Mouse (Mus musculus): ENCODE results near the gene Cts6.
"Not testable (repeated sequence)": the region's sequence is repeated elsewhere in the genome, so short reads cannot be mapped to it uniquely, and the experiment has no call there.

The Cts6 gene

GRCm38 (mm10) chr13:61203310-61203709 is at the start of gene Cts6:
Gene Cts6, minus strand, starts transcription at chr13:61203410.
- no peak for DNase-seq

- DNase-seq: peak; percentile 61
These were observed 38.1 kb upstream of the Cts6 start for GRCm38 (mm10) chr13:61241076-61241947.

DNA sequence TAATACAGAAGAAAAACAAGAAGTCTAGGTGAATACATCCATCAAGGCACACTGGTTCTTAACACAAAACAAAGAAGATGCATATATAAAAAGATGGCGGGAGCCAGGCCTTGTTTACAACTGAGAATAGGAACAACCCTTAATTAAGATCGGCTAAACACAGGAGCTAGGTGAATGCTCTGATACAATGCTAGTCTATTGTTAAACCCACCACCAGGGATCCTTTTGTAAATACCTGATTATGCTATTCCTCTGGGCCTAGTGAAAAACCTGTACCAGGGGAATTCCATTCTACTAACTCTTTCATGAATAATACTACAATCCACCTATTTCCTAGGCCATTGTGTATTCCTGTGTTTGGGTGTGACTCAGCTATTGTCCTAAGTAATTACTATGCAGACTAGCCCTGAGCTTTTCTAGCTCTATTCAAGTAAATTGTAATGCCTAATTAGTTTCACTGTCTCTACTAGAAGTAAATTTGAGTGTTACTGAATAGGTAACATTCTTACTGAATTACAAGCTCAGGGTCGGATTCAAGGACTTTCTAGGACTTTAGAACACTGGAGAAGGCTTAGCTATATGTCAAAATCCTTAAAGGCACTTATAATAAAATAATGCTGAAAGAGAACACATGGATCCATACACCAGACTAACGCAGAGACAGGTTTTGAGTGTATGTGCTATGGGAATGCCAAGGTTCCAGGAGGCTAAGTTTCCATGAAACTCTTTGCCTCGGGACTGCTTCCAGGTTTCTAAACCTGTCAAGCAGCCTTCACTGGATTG is 17.9 kb downstream of the Cts6 start:
- DNase-seq: not testable (repeated sequence)

DNA sequence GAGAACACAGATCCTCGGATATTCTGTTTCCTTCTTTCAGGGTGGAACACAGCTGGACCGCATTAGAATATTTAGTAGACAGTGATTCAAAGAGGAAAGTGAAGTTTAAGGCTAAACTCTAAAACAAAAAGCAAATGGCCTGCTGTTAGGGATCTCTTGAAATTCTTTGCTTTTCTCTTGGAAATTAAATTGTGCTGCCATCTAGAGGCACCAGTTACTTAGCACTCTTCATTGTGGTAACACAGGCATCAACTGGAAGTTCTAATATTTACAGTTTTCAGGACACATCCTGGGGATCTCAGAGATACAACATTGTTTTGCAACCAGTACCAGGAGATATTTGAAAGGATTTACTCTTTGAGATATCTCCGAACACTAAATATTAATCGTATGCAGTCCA is 38.6 kb downstream of the Cts6 start:
- DNase-seq: no peak

DNA sequence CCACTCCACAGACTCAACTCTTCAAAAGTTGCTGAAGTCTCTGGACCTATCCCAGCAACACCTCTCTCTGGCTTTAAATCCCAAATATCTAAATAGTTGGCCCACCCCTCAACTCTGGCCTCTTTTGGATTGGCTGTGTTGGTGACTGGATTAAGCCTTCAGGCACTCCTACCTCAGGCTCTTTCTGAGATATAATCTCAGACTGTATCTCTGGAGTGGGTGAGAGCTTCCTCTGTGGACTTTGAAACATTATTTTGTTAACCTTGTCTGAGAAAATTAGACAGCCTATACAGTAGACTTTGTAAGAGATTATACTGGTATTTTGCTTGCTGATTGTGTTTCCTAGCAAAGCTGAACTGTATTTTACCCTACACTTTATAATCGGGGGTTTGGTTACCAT is 39.1 kb downstream of the Cts6 start, which contains the start of gene Ctsr:
Gene Ctsr, minus strand, starts transcription at position 101 of the 400 bp plus-strand sequence.
- no peak for DNase-seq
